Mouse (Mus musculus) brain, embryonic 14.5 days (tissue): Measurements from ENCODE around the gene Rpl24.

Experiments
- CTCF ChIP-seq: fragments of 200-500 bp; IDR thresholded peaks from 2 replicates; pipeline ENCODE4 v1.5.1; 2012; ENCODE audit warnings: inconsistent platforms, mild to moderate bottlenecking, moderate library complexity, borderline replicate concordance; ENCODE audit not compliant: insufficient read depth, insufficient read length; ENCODE audit errors: extremely low read depth
- POLR2A ChIP-seq: fragments of 200-500 bp; IDR thresholded peaks from 2 replicates; pipeline ENCODE4 v1.6.1; 2012; ENCODE audit warnings: mild to moderate bottlenecking, inconsistent platforms, borderline replicate concordance; ENCODE audit not compliant: poor library complexity, insufficient read depth, insufficient read length, severe bottlenecking; ENCODE audit errors: extremely low read depth

DNA sequence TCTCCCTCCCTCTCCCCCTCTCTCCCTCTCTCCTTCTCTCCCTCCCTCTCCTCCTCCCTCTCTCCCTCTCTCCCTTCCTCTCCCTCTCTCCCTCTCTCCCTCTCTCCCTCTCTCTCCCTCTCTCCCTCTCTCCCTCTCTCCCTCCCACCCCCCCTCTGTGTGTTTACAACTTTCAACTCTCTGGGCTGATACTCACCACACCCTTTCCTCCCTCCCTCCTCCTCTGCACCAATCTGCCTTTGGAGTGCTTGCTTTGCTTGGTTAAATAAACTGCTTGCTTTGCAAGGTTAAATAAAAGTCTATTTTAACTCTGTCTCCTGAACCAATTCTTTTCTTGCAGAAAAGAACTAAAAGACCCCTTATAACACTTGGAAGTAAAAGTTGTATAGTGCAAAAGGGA, 13.3 kb upstream of the Rpl24 start:
- TF ChIP-seq CTCF (no peak), POLR2A (no peak)
